Mouse (Mus musculus) embryonic stem cell, embryonic (primary cell): ENCODE measurements around the gene Hfm1.

Source experiments
- CTCF ChIA-PET, 4 experiments: fragments of 300-600 bp in 2 of 4; fragments of 350-600 bp in 2 of 4; sonication (Branson Sonifier 250); formaldehyde crosslinking; loops; one replicate each; lab custom pipeline; 2022; ENCODE audit warnings: inconsistent platforms in 2 of 4; lab: Charles Lee
- POLR2A ChIA-PET, 4 experiments: fragments of 300-600 bp in 2 of 4; fragments of 350-600 bp in 2 of 4; sonication (Branson Sonifier 250); formaldehyde crosslinking; loops; one replicate each; lab custom pipeline; 2022; ENCODE audit warnings: antibody characterized with exemption in 4 of 4, inconsistent platforms in 1 of 4; lab: Charles Lee

The Hfm1 gene

DNA sequence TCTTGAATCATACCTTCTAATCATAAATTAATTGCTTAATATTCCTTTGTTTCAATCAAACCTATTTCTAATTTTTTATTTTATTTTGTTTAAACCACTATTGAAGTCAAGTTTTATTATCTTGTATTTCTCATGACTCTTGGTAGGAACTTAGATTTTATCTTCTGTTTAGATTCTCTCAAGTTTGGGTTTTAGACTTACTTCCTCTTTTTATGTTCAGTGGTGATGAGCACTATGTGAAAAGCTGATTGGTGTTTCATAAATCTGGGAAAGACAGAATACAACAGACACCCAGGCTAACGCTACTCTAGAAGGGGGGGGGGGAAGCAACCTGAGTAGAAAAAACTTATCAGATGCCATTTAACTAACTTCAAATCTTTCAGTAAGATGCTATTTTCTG lies 49.7 kb downstream of the Hfm1 start:
- ChIA-PET POLR2A (no interaction called here), CTCF (interaction anchor here in 1 of 4 experiments (0.6 kb wide), 1 partner anchor 1652 kb away, joined by 3 read pairs; no protein-coding TSS in a partner anchor)

DNA sequence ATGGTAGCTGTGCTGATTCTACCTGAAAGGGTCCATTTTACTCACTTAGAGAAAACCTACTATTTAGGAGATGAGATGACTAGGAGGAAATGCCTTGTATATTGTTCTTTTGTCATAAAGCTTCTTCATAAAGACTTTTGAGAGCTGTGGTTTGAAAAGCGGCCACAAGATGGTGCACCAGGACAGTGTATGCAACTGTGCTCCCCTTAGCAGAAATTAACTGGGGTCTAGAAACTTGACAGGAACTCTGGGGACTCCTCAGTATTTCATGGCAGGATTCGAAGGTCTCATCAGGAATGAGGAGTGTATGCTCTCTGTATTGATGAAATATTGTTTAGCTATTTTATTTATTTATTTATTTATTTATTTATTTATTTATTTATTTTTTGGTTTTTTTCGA lies 65.7 kb downstream of the Hfm1 start:
- ChIA-PET POLR2A (interaction anchor here in 2 of 4 experiments (0.6 to 0.7 kb wide), 2 partner anchors 11 to 34 kb away, joined by 3 to 5 read pairs; no protein-coding TSS in a partner anchor), CTCF (interaction anchor here (0.6 to 1.3 kb wide), 21 partner anchors 10 to 1184 kb away, joined by 3 to 12 read pairs (median 4); no protein-coding TSS in a partner anchor)

DNA sequence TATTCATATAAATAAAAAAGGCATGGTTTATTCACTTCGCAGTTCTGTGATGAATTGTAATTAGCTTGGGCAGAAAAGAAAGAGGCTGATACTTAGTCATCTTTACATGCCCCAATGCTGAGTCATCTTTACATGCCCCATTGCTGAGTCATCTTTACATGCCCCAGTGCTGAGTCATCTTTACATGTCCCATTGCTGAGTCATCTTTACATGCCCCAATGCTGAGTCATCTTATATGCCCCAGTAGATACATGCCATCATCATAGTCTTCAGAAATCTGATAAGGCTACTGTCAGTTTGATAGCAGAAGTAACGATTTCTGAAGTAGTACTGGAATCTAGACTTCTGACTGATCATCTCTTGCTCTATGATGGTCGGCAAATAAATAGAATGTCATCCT lies 72.8 kb downstream of the Hfm1 start:
- ChIA-PET POLR2A (no interaction called here), CTCF (interaction anchor here in 1 of 4 experiments (0.6 kb wide), 1 partner anchor 164 kb away, joined by 3 read pairs; no protein-coding TSS in a partner anchor)

DNA sequence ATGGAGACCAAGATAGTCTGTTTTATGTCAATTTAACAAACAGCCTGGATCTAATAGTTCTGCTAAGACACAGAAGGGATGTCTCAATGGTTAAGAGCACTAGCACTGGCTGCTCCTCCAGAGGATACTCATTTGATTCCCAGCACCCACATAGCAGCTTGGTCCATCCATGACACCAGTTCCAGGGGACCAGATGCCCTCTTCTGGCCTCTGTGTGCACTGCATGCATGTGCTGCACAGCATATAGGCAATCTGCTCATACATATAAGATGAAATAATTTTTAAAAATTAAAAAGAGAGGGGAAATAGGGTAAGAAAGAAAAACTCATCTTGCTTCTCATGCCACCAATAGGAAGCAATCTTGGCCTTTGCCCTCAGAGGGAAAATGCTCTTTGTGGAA lies 79.1 kb downstream of the Hfm1 start:
- ChIA-PET CTCF (interaction anchor here in 2 of 4 experiments (0.6 to 1.0 kb wide), 2 partner anchors 13 to 594 kb away, joined by 4 read pairs; no protein-coding TSS in a partner anchor), POLR2A (no interaction called here)

DNA sequence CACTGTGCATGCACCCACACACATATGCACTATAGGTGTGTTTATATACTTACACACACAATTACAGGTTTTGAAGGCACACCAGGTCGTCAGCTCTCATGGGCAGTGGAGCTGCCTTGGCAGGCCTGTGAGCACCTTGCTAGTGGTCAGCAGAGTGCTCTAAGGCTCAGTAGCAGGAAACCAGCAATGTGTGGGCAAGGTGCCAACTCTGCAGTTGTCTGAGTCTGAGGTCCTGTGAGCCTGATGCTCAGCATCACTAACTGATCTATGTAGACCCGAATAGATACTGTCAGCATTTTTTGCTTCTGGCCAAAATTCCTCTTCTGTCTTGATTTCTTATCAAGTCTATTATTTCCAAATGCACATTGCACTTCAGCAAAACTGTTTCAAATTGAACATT lies 82.2 kb downstream of the Hfm1 start:
- ChIA-PET POLR2A (interaction anchor here in 1 of 4 experiments (0.6 kb wide), 1 partner anchor 203 kb away, joined by 4 read pairs; no protein-coding TSS in a partner anchor), CTCF (no interaction called here)

DNA sequence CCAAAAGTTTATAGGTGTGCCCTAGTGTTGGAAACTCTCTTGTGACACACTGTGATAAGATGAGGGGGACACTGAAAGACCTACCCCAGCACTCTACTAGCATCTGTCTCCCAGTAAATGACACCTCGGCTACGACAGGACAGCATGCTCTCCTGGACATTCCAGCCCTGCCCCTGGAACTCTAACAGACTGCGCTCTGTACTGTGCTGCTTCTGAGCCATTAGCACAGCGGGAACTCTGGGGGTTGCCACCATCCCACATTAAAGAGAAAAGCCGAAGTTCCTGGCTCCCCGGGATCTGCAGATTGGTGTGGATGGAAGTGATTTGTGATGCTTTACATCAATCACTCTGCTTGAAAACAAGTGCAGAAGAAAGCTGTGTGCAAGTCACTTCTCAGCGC lies 93.1 kb downstream of the Hfm1 start:
- ChIA-PET POLR2A (no interaction called here), CTCF (no interaction called here)

DNA sequence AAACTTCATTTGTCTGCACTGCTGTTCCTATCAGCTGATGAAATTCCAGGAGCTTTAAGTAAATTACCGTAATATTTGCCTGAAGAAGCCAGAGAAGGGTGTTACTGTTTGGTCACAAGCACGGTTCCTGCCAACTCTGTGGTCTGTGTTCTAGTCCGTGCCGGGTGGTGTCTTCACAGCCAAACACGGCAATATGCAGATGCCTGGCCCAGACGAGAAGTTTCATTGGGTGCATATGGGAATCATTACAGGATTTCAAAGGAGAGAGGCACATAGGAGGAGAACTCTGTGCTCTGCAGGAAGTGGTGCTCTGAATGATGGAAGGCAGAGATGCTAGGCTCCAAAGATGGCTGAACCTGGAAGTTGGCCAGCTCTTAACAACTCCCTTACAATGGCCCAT lies 94.7 kb downstream of the Hfm1 start:
- POLR2A ChIA-PET = no interaction called here
- CTCF ChIA-PET = no interaction called here

DNA sequence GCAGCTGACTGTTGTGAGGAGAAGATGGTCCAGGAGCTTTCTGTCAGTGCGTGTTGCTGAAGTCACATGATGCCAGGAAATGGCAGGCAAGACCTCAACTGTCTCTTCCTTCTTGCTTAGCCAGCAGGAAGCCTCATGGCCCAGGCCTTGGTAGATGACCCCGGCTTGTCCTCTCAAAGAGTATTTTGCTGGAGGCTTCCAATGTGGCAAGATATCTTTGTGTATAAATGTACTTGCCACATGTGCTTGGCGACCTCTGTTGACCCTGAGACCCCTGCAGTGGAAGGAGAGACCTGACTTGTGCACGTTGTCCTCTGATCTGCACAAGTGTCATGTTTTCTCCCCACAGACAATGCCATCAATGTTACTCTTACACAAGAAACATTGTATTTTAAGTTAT lies 95.3 kb downstream of the Hfm1 start:
- CTCF ChIA-PET = no interaction called here
- POLR2A ChIA-PET = no interaction called here

DNA sequence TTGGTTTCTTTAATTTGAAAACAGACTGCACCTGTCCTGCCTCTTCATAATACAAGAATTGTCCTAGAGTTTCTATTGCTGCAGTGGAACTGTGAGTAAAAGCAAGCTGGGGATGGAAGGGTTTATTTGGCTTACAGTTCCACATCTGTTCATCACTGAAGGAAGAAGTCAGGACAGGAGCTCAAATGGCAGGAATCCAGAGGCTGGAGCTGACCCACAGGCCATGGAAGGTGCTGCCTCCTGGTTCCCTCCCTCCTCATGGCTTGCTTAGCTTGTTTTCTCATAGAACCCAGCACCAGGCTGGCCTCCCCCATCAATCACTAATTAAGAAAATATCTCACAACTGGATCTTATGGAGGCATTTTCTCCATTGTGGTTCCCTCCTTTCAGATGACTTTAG lies 99.4 kb downstream of the Hfm1 start:
- POLR2A ChIA-PET = no interaction called here

DNA sequence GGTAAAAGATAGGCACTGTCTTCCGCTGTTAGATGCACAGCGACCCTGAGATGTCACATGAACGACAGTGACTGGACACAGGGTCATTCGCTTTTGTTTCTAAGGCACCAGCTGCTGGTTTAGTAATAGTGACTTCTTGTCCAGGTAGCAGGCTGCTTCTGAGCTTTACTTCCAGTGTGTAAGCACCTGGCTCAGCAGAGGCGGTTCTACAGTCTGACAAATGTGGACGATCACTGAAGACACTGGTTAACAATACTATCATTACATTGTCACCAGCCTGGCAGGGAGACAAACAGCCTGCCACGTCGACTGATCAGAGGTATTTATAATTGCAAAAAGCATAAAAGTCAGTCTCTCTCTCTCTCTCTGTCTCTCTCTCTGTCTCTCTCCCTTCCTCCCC lies 100.1 kb downstream of the Hfm1 start:
- CTCF ChIA-PET = no interaction called here
- POLR2A ChIA-PET = no interaction called here

More for the DNA sequence above, 99.4 kb downstream of the Hfm1 start:
- CTCF ChIA-PET = no interaction called here

DNA sequence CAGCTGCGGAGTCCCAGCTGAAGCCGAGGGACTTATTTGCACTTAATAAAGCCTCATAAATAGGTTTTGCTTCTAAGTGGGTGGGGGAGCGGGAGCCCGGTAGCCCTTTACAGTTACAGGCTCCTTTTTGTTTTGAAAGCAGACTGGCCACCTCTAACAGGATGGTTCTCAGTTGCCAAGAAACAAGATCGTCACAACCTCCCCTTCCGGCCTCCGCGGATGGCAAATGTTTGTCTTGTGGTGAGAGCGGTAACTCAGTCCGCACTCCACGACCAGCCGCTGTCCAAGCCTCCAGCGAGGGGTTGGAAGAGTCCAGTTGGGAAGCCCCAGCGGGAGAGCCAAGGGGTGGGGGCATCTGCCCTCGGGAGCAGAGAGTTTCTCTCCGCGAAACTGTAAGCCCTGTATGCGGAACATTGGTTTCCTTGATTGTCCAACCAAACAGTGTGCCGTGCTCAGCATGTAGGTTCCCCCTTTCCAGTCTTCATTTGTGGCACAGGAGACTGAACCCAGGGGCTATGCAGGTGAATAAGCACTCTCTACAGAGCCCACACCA lies 100.7 kb downstream of the Hfm1 start:
- ChIA-PET POLR2A (no interaction called here), CTCF (no interaction called here)

DNA sequence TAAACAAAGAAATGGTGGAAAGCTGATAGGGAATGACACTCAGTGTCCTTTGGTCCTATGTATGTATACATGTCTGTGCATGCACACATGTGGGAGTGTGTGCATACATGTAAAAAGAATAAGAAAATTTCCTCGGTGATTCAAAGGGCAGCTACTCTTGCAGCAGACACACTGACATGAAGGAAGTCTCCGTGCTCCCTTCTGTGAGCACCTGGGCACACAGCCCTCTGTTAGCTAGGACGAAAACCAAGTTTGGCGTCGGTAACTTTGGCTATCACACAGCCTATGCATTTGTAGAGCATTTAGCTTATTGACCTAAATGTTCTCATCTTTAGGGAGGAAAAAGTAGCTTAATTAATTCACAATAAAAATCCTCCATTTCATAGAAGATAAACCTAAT lies 101.4 kb downstream of the Hfm1 start:
- POLR2A ChIA-PET = no interaction called here

DNA sequence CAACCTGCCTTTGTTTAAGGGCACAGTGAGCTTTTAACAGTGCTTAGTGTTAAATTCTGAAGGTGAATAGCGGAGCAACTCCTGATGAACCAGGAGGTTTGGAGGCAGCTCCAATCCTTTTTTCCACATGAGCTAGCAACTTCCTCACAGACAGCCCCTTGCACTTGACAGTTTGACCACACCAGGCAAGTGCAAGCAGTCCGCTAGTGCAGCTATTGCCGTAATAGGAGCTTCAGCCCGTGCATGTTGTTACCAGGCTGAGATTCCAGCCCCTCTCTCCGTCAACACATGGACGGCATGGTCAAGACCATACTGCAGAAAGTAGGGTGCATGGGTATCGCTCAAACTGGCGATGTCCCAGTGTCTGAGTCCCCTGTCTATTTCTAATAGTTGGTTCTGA lies 106.5 kb downstream of the Hfm1 start:
- POLR2A ChIA-PET = no interaction called here
- CTCF ChIA-PET = interaction anchor here in 1 of 4 experiments (0.5 kb wide), 1 partner anchor 1079 kb away, joined by 10 read pairs; no protein-coding TSS in a partner anchor

More for the DNA sequence above, 101.4 kb downstream of the Hfm1 start:
- CTCF ChIA-PET = no interaction called here

DNA sequence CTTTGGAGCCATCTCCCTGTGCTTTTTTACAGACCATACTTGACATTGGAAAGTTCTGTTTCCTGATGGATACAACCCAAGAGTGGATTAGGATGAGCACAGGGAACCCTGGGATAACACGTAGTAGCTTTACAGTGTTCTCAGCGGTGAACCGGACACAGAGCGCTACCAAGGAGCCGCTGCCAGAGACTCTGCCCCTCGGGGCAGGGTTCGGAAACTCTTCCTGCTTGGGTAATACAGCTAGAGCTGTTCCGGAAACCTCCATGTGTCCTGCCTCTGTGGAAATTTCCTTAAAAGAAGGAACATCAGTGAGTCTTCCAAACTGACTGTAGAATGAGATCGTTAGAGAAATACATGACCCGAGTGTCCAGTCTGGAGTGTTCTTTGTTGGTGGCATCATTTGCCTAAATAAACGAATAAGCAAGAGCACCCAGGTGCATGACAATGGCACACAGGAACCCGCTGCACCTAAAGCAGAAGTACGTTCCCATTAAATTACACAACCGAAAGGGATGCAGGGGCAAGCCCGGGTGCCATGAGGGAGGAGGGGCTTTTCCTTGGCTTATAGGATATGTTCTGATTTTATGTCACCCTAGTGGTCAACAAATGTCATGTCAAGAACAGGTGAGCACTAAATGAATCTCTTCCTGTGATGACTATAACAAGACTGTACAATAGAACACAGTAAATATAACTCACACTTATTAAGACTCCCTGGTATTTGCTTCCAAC lies 110.0 kb downstream of the Hfm1 start:
- CTCF ChIA-PET = no interaction called here

DNA sequence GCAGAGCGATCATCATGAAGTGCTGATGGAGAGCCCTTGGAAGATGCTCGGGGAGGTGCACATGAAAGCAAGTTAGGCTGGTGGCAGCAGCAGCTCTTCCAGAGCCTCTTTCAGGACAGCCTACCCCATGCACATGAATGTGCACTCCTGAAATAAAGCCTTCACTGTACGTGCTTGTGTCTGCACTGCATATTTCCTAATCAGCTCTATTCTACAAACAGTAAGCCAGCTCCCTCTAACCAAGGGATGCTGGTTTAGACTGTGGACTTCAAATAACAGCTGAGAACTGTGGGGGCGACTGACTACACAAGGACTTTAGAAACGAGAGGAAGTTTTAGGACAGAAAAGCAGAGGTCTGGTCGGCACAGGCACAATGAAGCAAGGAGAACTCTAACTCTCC lies 111.5 kb downstream of the Hfm1 start:
- ChIA-PET POLR2A (no interaction called here), CTCF (no interaction called here)

More for the DNA sequence above, 110.0 kb downstream of the Hfm1 start:
- POLR2A ChIA-PET = interaction anchor here in 2 of 4 experiments (0.5 to 0.6 kb wide), 2 partner anchors 275 to 1106 kb away, joined by 3 to 4 read pairs; no protein-coding TSS in a partner anchor

DNA sequence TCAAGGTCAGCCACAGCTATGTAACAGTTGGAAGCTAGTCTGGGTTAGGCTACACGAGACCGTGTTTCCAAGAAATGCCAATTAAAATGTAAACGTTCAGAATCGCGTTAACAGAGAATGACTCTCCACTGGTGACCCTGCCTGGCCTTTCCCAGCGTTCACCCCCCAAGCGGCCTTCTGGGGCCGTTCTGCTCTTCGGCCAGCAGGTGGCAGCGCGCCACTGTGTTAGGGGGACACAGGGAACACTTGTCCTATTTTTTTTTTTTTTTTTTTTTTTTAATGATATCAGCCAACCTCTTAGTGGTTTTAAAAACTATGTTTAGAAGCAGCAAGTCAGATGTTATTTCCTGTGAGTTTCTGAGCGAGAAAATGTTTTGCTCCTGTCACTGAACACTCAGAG lies 123.0 kb downstream of the Hfm1 start:
- ChIA-PET CTCF (interaction anchor here in 1 of 4 experiments (1.0 to 1.4 kb wide), 3 partner anchors 9 to 12 kb away, joined by 3 to 5 read pairs (median 3); no protein-coding TSS in a partner anchor), POLR2A (no interaction called here)

DNA sequence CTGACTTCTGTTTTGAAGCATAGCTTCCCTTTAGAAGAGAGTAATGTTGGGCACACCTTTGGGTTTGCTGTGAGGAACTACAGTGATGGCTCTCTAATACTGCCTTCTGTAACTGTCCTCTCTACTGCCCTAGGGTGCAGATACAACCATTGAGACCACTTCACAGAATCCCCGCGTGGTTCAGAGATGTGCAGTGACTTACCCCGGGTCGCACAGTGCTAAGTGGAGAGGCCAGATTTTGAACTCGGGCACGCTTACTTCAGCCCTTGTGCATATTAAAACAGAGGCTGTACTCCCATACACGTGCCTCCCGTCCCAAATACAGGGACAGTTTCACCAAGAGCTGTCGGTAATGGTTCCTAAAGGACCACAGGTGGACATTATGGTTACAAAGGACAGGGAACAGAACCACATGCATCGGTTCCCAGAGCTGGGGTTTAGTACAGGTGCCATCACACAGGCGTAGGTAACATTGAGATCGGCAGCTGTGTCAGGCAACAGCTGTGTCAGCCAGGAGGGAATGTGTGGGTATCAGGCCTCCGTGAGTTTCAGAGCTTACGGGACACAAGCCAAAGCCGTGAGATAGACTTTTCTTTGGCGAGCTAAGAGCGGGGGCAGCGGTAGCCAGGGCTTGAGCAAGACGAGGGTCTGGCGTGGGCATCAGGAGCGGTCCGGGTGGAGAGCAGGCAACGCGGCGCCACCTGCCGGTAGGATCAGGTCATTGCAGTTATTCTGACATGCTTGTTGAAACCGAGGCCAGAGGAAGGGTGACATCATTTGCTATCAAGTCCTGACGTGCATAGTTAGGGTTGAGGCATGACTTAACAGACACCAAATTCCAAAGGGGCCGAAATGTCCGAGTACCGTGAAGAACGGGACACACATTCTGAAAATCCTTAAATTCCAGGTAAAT lies 124.0 kb downstream of the Hfm1 start:
- ChIA-PET CTCF (interaction anchor here in 3 of 4 experiments (0.6 to 1.4 kb wide), 7 partner anchors 9 to 722 kb away, joined by 3 to 15 read pairs (median 5); no protein-coding TSS in a partner anchor), POLR2A (interaction anchor here in 1 of 4 experiments (1.0 kb wide), 1 partner anchor 228 kb away, joined by 3 read pairs; no protein-coding TSS in a partner anchor)

DNA sequence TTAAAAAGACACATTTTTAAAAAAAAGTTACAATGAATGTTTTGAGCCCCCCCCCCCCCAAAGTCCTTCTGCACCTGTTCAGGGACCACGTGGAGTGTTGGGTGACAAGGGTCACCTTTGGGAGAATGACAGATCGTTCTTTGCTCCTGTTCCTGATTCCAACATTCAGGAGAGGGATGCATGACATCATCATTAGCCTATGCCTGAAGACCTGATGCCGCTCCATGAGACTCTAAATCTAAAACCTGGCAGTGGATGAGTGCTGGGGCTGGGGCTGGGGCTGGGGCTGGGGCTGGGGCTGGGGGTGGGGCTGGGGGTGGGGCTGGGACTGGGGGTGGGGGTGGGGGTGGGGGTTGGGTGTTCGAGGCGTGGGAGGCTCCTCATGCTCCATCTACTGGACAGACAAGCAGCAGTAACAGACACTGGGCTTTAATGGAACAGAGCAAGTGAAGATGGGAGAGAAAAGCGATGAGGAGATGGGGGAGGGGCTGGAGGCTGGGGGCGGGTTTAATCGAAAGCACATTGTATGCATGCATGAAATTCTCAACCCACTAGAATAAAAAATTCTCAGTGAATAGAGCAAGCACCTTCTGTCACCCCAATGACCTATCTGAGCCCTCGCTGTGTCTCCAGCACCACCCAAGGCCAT lies 124.8 kb downstream of the Hfm1 start:
- CTCF ChIA-PET = interaction anchor here in 2 of 4 experiments (0.6 kb wide), 2 partner anchors 17 to 371 kb away, joined by 4 to 6 read pairs; no protein-coding TSS in a partner anchor

More for the DNA sequence above, 124.8 kb downstream of the Hfm1 start:
- POLR2A ChIA-PET = interaction anchor here in 1 of 4 experiments (0.7 kb wide), 1 partner anchor 420 kb away, joined by 4 read pairs; no protein-coding TSS in a partner anchor
